Mouse (Mus musculus): ENCODE measurements around the gene Slc6a9. TPM values are rescaled to one million over a fixed set of nuclear protein-coding genes. Genes with fewer than 3 reads are reported as not detected.

The Slc6a9 gene
- not detected for polyA plus RNA-seq (2017; shearing (Covaris generic))

DNA sequence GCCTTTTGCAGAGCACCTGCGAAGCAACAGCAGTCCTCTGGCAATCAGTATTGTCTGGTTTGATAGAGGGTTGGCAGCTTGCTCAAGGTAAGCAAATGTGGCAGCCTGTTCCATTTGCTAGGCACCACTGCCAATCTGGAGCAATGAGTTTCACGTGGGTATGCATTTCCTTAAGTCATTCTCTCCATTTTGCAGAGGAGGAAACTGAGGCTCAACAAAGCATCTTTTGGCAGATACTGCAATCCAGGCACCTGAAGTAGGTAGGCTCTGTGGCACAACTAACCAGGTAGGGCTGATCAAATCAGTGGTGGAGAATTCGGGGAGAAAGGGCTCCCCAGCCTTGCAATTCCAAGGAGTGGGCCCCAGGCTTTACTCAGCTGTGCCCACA lies at the start of gene Slc6a9:
Slc6a9 (plus strand) TSS at position 50 of the 388 bp plus-strand sequence.
- no peak for ATAC-seq

DNA sequence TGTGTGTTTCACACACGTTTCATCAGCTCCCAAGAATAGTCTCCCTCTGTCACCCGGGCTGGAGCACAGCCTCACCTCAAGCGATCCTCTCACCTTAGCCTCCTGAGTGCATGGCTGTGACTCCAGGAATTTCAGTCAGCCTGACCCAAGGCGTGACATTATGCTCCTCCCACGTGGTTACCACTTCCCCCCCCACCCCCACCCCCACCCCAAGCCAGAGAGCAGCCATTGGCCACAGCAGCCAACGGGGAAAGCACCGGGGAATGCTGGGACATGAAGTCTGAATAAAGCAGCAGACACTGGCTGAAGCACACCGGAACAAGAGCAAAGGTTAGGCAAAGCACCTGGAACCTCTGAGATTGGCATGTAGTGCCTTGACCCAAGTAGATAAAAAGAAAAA lies 47.3 kb upstream of the Slc6a9 start:
- ATAC-seq: no peak

DNA sequence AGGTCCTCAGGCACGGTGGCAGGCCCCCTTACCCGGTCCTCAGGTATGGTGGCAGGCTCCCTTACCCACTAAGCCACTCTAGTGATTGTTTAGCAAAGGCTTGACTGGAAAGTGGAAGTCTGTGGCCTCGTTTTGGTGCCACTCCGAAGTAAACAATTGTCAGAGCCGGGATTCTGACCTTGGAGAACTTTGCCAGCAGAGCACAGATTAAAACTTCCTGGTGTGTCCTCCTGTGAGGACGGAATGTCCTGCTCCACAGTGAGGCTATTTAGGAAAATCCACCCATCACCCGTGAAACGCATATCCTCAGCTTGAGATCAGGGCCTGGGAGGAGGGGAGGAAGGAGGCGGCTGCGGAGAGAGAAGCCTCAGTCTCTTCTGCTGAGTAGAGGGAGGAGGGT lies 46.0 kb upstream of the Slc6a9 start:
- ATAC-seq: no peak

DNA sequence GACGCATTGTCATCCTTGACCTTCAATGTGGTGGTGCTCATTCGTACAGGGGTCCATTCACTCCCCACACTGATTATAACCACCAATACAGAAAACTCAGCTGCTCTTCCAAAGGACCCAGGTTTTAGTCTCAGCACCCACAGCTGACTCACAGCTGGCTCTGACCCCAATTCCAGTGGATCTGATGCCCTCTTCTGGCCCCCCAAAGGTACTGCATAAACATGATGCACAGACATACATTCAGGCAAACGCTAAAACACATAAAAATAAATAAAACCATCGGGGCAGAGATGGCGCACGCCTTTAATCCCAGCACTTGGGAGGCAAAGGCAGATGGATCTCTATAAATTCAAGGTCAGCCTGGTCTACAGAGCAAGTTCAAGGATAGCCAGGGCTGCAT lies 34.4 kb upstream of the Slc6a9 start:
- ATAC-seq: no peak

DNA sequence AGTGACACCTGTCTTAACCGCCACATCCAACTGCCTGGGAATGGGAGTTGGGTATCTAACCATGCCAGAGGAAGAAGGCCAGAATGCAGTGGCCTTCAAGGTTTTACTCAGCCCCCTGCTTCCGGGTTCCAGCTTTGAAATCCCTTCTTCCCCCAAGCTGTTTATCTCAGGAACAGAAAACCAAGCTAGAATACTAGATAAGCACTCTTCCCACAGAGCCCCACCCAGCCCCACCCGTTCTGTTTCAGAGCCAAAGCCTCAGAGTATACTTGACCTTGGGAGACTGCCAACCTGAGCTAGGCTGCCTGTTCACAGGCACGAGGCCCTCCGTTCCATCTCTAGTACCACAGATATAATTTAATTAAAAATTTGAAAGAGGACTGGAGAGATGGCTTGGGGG lies 27.3 kb upstream of the Slc6a9 start:
- ATAC-seq: no peak

DNA sequence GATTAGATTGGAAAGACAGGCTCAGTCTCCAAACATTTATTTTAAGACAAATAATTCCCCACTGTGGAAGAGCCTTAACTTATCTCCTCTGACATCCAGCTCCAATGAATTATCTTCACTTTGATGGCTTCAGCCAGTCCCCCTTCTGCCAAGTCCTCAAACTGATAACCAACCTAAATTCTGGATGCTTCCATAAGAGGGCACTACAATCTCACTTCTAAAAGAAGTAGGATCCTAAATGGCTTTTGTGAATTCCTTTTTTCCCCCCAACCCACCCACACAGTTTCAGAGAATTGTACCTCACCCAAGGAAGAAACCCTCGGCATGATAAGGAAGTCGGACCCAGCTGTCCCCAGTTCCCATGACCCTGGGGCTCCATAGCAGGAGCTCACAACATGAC lies 23.4 kb upstream of the Slc6a9 start:
- no peak for ATAC-seq

DNA sequence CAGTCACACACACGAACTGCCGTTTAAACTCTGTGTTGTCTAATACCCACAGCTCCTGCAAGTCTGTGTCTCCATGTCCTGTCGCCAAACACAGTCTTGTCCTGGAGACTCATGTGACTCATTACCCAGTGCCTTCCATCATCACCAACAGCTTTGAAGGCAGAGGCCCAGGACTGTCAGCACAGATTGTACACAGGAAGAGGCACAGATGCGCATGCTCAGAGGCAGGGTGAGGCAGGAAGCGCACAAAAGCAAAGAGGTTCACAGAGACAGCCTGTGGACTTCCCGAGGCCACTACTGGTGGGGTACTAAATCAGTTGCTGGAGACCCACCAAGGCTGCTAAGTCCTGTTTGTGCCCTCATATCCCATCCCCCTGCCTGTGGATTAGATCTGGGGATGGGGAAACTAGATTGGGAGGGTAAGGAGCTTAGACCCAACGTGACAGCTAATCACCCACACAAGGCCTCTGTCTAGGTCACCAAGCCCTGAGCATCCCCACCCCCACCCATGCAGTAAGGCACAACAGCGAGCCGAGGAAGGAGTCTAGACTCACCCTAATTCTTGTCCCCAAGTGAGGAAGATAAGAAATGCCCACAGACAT lies 20.6 kb upstream of the Slc6a9 start:
- no peak for ATAC-seq

DNA sequence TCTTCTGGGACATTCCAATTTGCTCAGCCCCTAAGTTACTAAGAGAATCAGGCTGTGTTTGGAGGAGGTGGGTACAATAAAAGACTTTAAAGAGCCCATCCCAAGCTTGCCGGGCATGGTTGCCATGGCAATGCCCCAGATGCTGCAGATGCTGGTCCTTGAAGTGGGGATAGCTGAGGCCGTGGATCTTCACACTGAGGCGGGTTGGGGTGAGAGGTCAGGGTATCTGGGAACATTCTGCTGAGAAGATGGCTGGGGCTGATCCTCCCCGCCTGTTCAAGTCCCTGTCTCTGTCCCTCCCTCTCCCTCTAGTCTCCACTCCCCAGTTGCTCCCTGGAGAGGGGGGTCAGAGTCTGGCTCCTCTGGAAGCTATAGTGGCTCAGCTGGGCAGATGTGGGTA lies 20.0 kb upstream of the Slc6a9 start:
- no peak for ATAC-seq

DNA sequence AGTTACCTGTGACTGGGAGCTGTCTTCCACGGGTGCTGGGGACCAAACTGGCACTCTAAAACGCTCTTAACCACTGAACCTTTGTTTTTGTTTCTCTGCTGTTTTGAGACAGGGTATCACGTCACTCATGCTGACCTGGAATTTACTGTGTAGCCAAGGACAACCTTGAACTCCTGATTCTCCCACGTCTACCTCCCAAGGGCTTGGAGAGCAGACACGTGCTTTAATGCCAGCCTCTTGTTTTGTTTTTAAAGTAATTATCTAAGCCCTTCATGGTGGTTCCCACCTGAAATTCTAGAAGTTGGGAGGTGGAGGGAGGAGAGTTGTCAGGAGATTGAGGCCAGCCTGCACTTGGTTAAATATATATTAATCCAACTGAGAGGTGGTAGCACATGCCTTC lies 17.5 kb upstream of the Slc6a9 start:
- no peak for ATAC-seq

DNA sequence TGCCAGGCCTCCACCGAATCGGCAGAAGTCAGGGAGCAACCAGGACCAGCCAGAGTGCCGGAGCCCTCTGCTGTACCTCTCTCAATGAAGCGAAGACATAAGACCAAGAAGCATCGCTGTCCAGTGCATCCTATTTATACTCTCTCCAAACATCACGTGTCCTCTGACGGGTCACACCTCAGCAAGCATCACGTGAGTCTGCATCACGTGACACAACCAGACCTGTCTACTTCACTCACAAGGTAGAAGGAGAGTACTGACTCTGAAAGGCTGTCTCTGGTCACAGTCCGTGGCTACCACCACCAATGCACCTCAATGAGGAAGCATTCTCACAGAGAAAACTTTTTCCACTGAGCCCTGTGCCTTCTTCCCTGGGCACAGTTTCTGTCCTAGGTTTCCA lies 16.3 kb upstream of the Slc6a9 start:
- no peak for ATAC-seq

DNA sequence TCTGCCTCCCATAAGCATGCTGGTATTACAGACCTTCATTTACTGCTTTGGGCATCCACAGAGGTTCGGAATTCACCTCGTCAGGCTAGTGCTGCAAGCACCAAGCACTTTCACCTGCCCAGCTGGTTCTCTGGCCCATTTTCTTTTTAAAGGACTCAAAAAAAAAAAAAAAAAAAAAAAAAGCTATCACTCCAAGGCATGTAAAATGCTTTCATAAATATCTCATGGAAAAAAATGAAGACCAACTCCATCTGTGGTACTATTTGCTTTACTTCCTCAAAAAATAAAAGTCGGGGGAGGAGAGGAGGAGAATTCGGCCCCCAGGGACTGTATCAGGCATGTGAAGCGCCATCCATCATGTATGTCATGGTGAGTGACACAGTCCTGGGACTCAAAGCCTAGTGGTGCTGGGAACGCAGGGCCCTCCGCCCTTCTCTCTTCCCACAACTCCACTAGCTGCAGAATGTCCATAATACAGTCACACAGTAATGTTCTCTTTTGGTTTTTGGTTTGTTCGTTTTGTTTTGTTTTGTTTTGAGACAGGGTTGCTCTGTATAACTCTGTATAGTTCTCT lies 5.6 kb upstream of the Slc6a9 start:
- no peak for ATAC-seq

DNA sequence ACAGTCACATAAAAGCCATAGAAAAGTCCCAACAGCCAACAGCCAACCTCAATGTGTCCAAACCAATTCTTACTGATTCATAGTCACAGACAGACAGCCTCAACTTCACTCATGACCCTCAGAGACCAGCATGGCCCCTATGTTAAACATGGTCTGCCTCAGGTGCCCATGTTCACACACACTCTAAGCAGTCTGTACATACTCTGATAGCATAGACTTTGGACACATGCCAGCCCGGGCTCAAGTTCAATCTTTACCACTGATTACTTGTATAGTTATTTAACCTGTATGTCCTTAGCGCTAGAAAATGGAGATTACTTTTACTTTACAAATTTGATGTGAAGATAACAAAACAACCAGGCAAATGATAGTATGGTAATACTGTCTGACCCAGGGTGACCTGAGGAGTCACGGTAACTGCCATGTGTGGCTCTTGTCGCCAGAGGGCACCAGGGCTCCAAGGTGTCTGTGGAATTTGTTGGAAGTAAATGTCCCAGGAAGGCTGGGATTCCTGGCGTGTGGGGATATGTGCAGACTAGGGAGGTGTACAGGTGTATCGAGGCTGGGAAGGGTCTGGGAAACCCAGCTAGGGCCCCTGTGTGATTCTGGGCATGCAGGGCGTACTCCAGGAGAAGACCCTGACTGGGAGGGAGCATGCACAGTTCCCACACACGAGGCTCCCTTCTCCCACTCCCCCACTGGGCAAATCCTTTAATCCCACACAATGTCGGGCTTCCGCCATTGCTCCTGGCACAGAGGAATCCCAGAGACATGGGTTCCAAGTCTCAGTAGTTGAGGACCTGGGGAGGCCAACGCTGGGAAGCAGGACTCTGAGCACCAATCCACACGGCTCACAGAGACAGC lies 4.8 kb upstream of the Slc6a9 start:
- no peak for ATAC-seq

DNA sequence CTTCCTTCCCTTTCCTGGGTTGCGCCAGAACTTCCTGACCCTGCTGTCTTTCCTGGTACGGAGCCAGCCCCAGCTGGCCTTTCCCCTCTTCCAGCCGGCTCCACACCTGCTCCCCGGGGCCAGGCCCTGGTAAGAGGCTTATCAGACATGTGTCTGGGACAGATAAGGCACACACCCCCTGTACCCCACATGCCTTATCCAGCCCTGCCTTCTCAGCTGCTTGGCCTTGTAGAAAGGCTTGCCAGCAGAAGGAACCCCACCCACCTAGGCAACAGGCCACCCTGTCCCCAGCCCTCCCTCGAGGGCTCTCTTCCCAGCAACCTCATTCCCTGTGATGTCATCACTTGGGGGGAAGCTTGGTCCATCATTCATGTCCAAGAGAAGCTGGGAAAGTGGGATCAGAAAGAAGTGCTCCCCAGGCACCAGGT lies 4.2 kb upstream of the Slc6a9 start:
- ATAC-seq: no peak

DNA sequence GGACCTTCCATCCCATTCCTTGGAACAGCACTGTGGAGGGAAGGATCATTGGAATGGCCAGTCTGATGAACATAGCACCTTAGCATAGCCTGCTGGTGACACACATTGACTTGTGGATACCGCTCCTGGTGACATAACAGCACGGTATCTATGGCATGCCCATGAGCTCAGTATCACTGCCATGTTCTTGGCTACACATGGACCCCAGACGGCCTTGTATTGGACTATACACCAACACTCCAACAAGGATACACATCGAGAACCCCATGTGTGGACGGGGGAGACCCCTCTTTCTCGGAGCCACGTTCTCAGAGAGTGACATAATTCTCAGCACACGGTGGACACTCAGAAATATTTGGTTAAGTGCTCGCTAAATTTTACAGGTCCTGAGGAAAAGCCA lies 3.5 kb upstream of the Slc6a9 start:
- no peak for ATAC-seq

DNA sequence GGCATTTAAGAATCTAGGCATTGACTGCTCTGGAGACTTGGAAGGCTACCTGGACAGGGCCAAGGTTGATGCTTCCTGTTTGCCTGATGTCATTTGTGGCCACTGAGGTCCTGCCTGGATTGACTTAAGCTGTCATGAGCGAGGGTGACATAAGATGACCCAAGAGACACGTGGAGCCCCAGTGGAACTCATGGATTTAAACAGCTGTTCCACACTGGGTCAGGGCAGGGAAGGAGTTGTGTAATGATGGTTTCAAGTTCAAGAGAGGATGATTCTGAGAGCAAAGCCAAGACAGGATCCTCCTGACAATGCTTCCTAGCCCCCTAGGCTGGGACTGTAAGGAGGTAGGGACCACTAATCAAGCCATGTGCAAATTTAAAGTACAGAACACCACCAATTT lies 2.8 kb upstream of the Slc6a9 start:
- no peak for ATAC-seq

DNA sequence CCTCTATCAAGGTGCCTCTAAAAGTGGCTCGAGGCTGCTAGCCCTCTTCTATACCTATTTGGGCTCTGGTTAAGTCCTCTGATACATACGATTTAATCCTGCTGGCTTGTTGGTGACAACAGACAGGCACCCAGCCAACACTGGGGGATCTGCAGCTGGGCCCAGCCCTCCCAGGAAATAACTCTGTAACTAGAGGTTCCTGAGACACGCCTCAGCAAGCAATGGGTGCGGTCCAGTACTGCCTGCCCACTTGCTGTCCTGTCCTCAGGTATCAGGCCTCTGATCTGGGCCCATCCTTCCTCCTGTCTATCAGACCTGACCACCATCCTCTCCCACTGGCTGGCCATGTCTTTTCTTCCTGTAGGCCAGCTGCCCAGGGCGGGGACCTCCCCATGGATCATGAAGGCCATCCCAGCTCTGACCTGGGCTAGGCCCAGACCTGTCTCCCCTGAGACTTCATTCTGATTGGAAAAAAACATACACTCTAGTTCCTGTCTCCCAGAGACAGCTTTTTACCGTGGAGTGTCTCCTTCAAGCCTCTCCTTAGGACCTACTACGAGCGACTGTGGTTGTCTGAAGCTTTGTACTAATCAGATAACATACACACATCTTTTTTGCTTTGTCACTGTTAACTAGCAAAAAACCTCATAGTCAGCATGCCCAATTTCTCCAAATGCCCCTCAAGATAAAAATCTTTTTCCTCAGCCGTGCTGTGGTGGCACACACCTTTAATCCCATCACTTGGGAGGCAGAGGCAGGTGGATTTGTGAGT lies 2.2 kb upstream of the Slc6a9 start:
- no peak for ATAC-seq

DNA sequence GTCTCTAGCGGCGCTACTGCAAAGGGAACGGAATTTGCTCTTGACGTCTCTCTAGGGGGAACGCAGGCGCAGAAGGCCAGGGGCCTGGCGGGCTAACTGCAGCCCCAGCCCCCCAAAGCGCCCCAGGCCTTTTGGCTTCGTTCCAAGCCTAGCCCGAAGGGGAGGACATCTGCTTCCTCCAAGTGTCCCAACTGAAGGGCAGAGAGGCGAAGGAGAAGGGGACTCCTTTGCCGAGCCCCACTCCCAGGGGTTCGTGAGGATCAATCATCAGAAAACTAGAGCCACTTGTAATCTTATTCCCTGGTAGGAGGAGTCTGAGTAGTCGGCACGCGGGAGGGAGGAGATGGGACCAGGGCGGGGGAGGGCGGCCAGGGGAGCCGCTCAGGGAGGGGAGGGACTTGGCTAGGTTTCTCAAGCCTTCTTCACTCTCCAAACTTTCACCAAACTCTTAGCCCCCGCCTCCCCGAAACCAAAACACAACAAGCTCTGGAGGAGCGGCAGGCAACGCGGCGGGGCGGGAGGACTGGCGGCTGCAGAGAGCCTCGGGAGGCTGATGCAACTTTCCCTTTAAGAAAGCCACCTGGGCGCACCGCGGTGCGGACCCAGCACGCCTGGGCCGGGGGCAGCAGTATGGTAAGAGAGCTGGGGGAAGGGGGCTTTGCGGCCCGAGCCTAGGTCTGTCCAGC lies 682 bp downstream of the Slc6a9 start:
- ATAC-seq: no peak

DNA sequence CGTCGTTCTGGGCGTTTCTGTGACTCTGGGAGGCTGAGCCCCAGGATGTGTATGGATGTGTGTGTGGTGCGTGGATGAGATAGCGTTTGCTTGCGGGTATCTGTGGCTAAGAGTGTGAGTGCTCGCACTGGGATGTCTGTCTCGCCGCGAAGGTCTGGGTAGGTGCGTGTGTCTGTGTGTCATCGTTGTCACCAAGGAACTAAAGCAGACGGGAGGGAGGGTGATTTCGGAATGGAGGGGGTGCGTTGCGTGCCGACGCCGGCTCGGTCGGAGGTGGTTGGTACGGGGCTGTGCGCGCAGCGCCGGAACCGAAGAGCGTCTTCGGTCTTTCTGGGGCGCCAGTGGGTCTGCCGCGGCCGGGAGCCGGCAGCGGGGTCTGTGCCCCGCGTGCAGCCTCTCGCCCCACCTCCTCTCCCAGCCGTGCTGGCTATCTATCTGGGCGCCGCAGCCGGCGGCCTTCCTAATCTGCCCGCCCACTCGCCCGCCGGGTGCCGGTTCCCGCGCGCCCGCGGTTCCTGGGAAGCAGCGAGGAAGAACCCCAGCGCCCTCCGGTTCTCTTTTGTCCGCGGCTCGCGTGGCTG lies 1.3 kb downstream of the Slc6a9 start:
- peak; percentile 30 for ATAC-seq

DNA sequence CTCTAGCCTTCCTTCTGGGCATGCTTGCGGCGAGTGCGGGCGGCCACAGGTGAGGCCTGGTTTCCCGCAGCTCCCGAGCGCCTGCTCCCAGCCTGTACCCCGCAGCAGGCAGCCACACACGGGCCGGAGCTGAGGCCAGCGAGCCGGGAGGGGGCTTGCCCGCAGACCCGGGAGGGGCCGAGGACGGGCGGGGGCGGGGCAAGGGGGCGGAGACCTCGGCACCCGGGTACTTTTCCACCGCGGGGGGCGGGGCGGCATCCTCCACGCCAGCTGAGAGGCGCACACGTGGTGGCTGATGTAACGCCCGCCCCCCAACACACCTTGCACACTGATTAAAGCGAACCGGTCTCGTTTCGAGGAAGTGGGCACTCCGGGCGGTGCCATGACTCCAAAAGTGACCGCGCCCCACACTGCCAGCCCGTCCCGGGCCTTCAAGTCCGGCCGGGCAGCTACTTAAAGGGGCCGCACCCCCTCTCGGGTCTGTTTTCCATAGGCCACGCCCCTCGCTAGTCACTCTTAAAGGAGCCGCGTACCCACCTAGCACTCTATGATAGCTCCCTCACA lies 2.0 kb downstream of the Slc6a9 start:
- peak; percentile 78 for ATAC-seq

DNA sequence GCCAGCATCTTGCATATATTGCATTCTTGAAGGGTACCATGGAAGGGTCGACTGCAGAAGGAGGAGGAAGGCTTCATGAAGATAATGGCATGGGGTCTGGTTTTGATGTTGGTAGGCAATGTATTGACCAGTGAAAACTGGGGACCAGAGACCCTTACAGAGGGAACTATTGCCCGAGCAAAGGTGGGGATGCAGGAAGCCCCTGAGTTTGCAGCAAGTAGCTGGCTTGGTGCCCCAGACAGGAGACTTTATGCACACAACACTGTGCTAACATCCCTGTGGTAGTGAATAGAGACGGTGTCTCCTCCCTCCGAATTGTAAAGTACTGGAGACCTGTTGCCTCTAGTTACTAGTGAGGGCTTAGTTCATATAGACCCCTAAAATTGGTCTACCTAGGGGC lies 3.0 kb downstream of the Slc6a9 start:
- ATAC-seq: no peak

DNA sequence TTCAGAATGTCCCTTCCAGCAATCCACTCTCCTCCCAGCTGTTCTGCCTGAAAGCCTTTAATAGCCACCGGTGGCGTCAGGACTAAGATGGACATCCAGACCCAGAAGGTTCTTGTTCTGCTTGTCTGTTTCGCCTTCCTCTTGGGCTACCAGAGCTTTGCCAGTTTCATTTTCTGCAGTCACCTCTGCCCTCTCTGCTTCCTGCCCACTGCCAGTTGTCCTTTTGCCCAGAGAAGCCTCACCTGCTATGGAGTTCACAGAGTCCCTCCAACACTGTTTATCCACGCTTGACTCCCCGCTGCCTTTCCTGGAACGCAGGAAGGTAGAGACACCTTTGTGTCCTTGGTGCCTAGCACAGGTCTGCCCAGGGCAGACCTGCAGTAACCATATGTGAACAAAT lies 5.1 kb downstream of the Slc6a9 start:
- ATAC-seq: no peak

DNA sequence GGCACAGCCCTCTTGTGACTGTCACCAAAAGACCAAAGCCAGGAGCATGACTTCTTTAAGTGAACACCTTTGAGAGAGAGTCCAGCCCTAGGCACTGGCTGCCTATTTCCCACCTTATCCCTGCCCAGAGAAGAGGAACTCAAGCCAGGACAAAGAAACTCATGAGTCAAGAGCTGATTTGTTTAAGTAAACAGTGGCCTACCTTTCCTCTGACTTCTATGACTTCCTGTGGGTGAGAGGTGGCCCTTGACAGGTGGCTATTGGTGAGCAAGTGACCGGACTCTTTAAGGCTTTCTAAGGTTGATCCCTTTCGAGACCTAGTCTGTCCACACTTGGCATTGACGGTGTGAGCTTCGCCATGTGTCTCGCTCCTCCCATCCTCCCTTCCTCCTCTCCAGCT lies 6.5 kb downstream of the Slc6a9 start:
- ATAC-seq: no peak
